Mouse (Mus musculus): ENCODE measurements around the gene Tmem179. TPM values are rescaled to one million over a fixed set of nuclear protein-coding genes. Genes with fewer than 3 reads are reported as not detected.
A peak's percentile ranks its signal among the peaks of the same experiment; 100 is the strongest.

Tmem179 gene
- 10 to 100 TPM in 2 of 4 experiments, 1 to 10 TPM in 2; 9.5 to 15.5 (median 10.5) TPM for total RNA-seq (2022)

DNA sequence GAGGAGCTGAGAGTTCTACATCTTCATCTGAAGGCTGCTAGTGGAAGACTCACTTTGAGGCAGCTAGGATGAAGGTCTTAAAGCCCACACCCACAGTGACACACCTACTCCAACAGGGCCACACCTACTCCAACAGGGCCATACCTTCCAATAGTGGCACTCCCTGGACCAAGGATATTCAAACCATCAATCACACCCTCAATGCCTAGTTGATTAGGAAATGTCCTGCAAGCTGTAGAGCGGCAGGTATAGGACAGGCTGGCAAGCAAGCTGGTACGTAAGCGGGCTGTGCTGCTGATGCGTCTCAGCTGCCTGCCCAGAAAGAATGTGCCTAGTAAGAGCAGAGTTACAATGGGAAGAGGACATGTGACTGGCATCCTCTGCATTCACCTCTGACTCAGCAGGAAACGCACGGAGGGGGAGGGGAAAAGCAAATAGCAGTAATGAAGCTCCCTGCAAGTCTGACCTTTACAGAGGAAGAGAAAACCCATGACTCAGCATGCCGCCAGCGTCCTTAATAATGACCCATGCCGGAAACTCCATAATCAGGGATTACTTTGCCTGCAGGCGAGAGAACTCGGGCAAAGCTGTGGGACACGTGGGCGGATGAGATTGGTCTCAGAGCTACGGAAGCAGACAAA is at the start of gene Tmem179:
Tmem179 (minus strand) TSS at position 51 of the 641 bp plus-strand sequence.
- DNase-seq = peak; percentile 85

DNA sequence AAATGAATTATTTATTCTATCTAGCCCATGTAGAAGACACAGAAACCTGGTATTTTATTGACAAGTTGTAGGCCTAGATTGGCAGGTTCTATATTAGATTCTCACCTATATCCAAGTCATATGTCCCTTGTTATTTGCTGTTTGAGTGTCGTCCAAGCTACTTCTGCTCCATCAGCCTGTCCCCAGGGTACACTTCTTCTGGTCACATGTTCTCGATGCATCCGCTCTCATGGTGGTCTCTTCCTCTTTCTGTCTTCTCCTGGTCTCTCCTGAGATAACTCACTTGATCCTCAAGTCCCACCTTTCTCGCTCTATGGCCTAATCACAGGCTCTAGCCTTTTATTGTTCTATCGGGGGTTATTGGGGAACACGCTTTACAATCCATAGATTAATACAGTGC is 46.5 kb upstream of the Tmem179 start:
- DNase-seq = no peak

DNA sequence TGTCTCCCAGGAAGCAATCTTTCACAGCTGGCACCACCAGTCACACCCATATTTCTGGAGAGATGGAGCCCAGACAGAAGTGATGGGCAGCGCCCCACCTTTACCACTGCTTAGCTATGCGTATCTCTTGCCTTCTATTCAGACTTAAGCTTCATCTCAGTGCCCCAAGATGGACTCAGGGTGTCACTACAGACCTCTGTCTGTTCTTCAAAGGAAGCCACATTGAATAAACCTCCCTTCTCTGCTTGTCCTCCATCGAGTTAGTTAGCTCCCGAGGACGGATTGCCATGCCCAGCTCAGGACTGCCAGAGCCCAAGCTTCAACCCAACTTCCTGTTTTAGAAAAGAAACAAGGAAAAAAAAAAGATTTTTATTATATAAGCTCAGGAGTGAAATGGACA is 45.9 kb upstream of the Tmem179 start:
- DNase-seq = no peak

DNA sequence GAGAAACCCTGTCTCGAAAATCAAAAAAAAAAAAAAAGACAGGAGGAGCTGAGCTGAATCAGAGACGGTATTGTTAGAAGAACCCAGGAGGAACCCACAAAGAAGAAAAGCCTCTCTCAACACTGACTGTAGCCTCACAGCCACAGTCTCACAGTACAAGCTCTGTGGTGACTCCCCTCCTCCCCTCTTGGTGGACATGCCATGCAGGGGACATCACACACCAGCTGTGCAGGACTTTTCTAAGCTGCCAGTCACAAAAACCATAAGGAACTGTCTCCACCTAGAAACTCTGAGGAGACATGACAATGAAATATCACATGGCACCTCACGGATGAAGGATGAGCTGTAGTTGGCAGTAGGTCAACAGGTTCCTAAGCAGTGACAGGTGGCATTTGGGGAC is 44.6 kb upstream of the Tmem179 start:
- no peak for DNase-seq

- no peak for DNase-seq
Observed at GRCm38 (mm10) chr12:112560176-112560797, 43.7 kb upstream of the Tmem179 start.

- DNase-seq = no peak
Observed at GRCm38 (mm10) chr12:112559671-112560070, 43.1 kb upstream of the Tmem179 start.

DNA sequence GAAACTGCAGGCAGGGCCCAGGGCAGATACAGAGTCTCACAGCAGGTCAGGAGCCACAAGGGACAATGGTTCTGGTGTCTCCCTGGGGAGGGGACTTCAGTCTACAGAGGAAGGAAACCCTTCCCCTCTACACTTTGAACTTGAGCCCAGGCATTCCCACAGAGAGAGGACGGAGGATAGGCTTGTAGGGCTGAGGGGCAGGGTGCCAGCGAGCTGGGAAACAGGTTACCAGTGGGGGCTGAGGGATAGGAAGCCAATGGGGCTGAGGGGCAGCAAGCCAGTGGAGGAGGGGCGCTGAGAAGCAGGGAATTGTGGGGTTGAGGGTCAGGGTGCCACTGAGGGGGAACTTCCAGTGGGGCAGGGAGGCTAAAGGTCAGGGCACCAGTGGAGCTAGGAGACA is 42.7 kb upstream of the Tmem179 start:
- no peak for DNase-seq

DNA sequence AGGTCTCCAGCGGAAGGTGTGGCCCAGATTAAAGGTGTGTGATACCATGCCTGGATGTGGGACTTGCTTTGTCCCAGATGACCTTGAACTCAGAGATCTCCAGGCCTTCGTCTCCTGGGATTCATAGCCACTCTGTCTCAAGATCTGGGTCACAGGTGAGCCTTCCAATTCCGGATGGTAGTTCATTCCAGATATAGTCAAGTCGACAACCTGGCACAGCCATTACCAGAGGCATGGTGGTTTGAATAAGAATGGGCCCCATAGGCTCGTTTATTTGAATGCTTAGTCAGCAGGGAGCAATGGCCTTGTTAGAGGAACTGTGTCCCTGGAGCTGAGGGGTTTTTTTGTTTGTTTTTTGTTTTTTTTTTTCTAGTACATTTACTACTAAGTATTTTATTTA is 40.7 kb upstream of the Tmem179 start:
- no peak for DNase-seq

- DNase-seq = no peak
Observed at GRCm38 (mm10) chr12:112556531-112557060, 40.0 kb upstream of the Tmem179 start.

GRCm38 (mm10) chr12:112554900-112555299 is 38.4 kb upstream of the Tmem179 start:
- DNase-seq = no peak

- DNase-seq = no peak
Observed at GRCm38 (mm10) chr12:112552520-112552919, 36.0 kb upstream of the Tmem179 start.

DNA sequence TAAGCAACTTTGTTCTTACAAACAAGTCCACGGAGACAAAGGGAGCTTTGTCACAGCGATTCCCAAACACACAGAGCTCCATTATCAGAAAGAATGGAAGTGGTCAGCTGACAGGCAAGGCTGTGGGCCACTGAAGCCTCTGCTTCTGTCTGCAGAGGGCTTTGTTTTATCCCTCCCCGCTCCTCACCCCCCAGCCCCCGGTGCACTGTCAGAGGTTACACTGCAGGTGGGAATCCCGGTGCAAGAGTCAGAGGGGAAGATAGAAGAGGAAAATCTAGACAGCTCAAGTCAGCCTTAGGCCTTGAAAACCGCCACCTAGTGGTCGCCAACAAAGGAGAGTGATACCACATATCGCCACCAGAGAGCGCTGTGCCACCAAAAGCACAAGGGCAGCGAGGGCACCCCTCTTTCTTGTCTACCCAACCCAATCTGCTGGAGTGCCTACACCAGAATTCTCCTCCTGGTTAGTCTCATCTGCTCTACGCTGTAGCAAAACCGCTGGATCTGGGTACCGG is 35.4 kb upstream of the Tmem179 start:
- peak; percentile 70 for DNase-seq

DNA sequence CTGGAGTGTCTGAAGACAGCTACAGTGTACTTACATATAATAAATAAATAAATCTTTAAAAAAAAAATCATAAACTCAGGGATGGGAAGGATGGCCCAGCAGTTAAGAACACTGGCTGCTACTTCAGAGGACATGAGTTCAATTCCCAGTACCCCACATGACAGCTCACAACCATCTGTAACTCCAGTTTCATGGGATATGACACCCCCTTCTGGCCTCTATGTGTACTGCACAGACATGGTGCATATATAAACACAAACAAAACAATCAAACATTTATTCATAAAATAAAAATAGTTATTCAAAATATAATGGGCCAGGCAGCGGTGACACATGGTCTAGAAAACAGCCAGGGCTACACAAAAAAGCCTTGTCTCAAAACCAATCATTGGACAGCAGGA is 32.7 kb upstream of the Tmem179 start:
- DNase-seq = no peak

GRCm38 (mm10) chr12:112546110-112546509 is 29.6 kb upstream of the Tmem179 start:
- DNase-seq = no peak

DNA sequence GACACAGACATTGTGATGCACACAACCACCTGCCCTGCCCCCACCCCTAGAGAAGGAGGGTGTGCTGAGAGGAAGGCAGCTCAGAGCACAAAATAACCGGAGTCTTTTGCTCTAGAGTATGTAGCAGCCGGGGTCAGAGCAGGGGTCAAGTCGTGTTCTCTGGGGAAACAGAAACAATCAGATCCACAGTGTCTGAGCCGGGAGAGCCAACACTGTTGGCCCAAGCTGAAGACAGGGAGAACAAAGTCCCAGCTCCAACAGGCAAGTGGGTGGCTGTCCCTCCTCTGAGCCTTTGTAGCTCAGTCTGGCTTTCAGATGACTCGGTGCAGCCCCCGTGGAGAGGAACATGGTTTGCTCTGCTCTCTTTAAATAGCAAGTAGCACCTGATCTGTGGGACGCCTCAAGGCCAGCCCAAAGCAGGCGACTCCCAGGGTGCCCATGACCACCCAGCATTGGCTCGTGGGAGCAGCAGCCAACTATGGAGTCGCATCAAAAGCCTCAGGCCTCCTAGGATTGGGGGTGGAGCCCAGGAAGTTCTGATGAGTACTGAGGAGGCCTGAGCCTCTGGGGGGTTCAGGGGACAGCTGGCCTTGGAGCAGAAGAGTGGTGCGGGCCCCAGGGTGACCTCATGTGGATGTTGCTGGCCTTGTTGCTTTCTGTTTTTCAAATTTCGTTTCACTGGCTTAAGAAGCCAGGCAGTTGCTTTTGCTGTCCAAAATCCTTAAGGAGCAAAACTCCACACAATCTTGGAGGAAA is 28.6 kb upstream of the Tmem179 start:
- DNase-seq = no peak

- no peak for DNase-seq
Observed at GRCm38 (mm10) chr12:112543941-112544340, 27.4 kb upstream of the Tmem179 start.

- peak; percentile 72 for DNase-seq
Observed at GRCm38 (mm10) chr12:112542920-112543300, 26.4 kb upstream of the Tmem179 start.

DNA sequence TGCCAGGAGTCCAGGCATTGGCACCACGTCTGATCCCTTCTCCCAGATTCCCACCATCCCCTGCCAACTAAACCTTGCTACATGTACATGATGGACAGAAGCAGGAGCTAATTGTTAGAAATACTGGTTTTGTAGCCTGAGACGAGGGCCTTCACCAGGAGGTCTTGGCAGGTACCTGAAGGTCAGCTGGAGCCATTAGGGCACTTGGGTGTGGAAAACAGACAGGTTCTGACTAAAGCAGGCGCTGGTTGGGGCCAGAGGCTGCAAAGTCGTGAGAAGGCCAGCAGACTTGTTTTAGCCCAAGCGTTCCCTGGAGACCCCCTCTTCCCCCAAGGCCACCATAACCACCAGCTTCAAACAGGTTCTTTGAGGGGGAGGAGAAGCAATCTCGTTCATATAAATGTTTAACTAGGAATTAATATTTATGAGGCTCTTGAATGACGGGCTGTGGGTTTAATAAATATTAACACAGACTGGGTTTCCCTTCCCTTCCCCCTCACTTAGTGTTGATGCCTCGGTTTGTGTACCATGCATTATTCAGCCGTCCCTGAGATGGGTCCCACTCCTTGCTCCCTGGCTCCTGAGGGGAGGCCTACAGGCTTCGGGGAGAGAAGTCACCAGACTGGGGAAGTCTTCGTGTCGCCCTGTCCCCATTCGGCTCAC is 25.8 kb upstream of the Tmem179 start:
- no peak for DNase-seq

GRCm38 (mm10) chr12:112541483-112542091 is 25.0 kb upstream of the Tmem179 start:
- no peak for DNase-seq

- DNase-seq = no peak
Observed at GRCm38 (mm10) chr12:112540321-112540720, 23.8 kb upstream of the Tmem179 start.

- no peak for DNase-seq
Observed at GRCm38 (mm10) chr12:112539466-112539965, 23.0 kb upstream of the Tmem179 start.

DNA sequence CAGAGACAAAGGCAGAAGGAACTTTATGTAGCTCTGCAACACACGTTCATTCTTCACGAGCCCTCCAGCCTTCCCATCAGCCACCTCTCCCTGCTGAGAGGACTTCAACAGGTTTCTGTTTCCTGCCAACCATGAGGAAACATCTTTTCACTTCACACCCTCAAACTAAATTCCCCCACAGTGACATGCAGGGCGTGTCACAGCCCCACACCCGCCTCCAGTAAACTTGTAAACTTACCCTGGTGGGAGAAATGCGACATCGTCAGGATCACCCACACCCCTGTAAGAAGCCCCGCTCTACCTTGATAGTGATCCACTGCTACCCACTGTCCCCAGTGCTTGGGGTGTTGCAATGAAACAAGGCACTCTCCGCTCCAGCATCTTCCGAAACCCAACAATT is 21.8 kb upstream of the Tmem179 start:
- no peak for DNase-seq

Data from adrenal gland, adult 8-10 months (tissue).